Mouse (Mus musculus) cerebellum, adult 9-11 months (tissue): ENCODE measurements around the gene Necap2.

Source experiments
- DNase-seq: peaks from one replicate; pipeline ENCODE4 v3.0.0; 2022

Gene Necap2

DNA sequence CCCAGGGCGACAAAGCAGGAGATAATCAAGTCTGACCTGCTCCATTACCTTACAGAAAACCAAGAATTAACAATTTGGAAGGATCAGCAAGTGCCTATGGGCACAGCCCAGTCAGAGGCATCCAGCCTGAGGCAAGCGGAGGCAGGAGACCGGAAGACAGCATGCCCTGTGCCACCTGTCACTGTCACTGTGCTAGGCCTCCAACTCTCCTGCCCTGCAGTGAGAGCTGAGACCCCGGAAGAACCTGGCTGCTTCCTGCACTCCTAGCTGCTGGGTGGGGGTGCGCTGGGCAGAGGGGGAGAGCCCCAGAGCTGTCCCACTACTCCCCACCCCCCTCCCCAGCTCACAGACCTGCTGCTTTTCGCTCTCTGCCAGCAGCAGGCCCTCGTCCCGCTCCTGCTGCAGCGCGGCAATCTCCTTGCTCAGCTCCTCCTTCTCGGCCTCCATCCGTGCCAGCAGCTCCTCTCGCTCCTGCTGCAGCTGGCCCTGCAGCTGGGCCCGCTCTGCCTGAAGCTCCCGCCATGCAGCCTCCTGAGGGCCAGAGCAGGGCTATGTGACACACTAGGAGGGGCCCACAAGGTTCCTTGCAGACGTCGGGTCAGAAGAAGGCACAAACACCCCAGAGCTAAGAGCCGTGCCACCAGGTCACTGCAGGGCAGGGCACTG is 47.5 kb downstream of the Necap2 start:
- peak; percentile 72 for DNase-seq

DNA sequence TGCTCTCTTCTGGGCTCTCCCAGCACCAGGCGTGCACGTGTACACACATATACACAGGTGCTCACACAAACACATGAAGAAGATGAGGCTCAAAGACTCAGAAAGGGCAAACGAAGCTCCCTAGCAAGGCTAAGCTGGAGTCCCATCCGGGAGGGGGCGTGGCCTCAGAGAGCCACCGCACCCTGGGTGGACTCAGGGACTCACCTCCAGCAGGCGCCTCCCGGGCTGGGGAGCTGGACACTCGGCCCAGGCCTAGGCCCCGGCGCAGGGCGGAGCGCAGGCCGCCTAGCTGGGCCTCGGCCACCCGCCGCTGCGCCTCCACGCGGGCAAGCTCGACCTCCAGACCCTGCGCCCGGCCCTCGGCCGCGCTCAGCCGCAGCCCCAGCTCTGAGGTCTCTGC is 53.2 kb downstream of the Necap2 start:
- no peak for DNase-seq

- DNase-seq, result no peak
Observed at GRCm38 (mm10) chr4:141024052-141024451, 54.1 kb downstream of the Necap2 start.

- DNase-seq, result peak; percentile 77
Observed at GRCm38 (mm10) chr4:141021614-141021929, 56.6 kb downstream of the Necap2 start.

- DNase-seq, result peak; percentile 66
Observed at GRCm38 (mm10) chr4:141020811-141021613, 57.1 kb downstream of the Necap2 start.

GRCm38 (mm10) chr4:141020220-141020619 is 57.9 kb downstream of the Necap2 start:
- DNase-seq, result peak; percentile 32

GRCm38 (mm10) chr4:141017657-141018436 is 60.3 kb downstream of the Necap2 start:
- DNase-seq, result peak; percentile 57
